Mouse (Mus musculus) left cerebral cortex, adult 9 months (tissue): Measurements from ENCODE around the gene Pam.
"Not testable (repeated sequence)": the region's sequence is repeated elsewhere in the genome, so short reads cannot be mapped to it uniquely, and the experiment has no call there.

Experiments used
- DNase-seq, 2 experiments: peaks; one replicate each; pipeline ENCODE4 v3.0.0; 2022; ENCODE audit warnings: low spot score in 2 of 2

Pam gene

DNA sequence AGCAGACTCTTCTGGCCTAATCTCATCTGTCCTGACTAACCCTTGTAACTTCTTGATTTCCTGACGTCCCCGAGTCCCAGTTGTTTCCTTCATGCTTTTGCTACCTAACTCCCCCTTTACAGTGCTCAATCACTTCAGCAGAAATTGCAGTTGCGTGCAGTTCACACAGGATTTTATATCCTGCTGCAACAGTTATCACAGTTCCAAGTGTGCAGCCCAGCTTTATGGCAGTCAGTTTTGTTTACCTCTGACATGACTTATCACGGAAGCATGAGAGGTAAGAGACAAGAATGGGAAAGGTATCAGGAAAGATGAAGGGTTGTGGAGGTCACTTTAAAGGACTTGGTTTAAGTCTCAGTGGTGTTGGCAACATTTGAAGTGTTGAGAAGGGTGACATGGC lies 125.7 kb downstream of the Pam start:
- DNase-seq, result no peak

DNA sequence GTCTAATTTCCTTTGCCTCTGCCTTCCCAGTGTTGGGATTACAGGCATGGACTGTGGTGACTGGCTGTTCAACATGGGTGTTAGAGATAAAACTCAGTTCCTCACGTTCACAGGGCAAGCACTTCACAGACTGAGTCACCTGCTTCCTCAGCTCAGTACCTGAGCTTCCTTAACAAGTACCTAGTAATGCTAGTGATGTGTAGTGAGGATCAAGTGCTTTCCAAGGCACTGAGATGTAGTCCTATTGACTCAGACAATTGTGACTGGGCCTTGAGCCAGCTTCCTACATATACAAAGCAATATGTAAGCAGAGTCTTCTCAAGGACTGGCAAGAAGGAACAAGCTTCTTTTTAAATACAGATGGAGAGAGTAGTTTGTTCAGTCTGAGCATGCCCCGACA lies 131.7 kb downstream of the Pam start:
- peak in 1 of 2 experiments; percentile 72 for DNase-seq

DNA sequence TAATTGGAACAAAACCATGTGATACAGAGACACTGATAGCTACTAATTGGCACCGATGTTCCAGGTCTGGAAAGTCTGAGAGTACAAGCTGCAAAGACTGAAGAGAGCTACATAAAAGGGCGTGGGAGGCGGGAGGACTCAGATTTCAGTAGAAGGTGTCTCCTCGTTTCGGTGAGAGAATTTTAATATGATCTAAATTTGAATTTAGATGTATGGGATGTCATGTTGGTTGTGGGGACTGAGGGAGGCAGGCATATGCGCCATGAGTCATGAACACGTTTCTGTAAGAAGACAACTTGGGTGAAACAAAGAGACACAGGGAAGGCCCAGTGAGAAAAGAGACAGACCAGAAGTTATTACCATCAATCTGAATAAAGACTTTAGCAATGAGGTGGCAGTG lies 133.3 kb downstream of the Pam start:
- DNase-seq, result peak; percentile 74 to 79

DNA sequence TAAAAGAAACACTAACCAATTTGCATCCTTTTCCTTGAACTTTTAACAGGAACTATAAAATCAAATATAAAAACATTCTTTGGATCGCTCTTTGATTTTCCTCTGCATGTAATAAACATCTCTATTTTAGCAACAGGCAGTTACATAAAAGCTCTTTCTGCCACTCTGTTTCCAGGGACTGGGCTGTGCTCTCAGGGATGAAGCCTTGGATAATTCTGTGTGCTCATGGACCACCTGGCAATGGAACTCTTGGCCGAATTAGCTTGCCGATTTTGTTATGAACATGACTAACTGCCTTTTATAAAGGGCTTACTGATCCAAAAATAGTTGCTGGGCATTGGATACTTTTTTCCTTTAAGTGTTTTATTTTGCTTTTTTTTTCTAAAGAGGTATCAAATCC lies 134.8 kb downstream of the Pam start:
- no peak for DNase-seq

DNA sequence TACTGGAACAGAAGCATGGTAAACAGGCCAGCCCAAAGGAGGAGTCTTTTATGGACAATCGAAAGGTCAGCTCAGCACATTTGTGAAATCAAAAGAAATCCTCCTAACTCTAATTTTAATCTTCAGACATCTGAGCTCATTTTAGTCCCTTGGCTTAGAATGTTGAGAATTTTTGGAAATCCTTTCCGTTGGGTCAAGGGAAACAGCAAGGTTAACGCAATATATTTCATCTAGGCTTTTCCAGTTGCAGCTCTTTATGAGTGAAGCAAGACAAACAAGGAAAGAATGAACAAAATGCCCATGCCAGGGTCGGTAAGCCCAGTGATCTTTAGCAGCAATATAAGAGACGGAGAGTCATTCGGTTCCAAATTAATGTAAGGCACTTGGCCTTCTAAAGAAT lies 135.3 kb downstream of the Pam start:
- DNase-seq, result no peak

DNA sequence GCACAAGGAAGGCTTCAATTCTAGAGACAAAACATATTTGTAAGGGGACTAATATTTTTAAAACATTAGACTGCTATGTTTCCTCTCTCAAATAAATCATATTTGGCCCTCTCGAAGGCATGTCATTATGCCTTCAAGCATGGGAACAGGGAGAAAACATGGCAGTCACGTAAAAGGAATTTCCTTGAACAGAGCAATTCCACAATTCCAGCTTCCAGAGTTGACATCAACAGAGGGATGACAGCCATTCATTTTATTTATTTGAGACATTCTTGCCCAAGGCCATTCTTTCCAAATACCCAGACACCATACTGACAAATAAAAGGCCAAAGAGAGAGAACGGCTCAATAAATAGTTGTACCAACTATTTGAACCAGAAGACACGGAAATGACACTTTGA lies 136.7 kb downstream of the Pam start:
- DNase-seq, result no peak

DNA sequence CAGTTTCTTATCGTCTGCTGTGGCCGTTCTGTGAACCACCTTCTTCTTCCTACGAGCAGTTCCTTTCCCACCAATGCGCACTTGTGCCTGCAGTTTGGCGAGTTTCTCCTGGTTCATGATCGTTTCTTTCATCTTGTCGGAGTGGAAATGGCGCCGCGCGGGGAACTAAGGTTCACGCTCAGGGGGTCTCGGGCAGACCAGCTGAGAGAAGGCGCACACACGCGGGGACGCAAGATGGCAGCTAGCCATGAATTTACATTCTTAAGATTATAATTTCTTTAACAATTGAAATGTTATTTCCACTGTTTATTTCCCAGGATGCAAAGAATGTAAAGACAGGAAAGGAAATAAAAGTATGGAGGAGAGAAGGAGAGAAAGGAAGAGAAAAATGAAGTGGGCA lies 146.2 kb downstream of the Pam start:
- DNase-seq, result not testable (repeated sequence)

DNA sequence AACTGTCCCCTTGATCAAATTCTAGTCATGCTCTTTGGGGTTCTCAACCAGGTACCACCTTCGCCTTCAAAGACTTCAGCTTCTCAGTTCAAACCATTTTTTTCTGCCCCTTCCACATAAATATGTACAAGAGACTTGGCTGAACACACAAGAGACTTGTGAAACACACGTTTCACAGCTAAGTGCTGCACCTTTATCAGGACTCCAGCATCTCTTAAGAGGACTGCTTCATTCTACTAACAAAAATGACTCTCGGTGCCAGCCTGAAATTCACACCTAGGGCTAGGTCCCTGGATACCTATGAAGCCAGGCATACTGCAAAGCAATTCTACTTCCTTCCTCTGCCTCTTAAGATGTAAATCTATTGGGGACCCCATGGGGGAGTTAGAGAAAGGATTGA lies 148.3 kb downstream of the Pam start:
- no peak for DNase-seq

DNA sequence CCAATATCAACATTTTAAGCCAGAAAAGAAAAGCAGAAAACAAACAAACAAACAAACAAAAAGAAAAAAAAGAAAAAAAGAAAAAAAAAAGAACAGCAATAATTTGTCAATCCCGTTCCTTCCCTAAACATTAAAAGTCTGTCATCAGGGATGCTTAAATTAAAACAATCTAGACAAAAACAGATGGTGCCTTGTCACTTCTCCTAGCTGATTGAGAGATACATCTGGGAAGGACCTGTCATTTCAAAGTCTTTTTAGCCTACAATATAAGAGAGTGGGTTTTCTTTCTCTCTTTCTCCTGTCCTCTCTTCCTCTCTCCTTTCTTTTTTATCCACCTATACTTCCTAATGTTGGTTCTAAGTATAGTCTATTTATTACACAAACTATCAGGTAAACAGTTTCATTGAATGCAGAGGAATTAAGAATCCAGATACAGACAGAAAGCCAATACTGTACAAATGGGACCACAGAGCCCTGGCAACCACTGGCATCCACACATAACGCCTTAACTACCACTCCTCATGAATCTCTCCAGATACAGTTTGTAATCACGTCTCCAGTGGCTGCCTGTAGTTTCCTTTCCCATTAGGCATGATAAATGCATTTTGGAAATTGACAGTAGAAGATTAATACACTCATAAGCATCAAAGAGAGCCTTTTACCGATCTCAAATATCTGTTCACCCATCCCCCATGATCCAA lies 151.4 kb downstream of the Pam start:
- no peak for DNase-seq

DNA sequence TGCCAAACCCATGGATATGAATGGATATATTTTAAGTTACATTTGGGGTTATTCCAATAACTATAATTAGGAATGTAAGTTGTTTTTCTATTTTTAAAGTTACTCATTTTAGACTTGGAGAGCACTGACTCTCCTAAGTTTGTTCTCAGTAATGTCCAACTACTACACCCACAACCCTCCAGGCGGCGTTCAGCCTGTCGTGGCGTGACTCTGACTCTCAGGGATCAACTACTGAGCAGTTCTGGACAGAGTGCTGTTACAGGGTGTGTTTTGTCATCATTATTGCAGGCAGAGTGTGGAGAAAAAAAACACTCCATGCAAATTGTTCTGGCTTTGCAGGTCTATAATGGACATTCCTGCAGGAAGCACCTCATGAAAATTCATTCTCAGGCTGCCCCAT lies 152.0 kb downstream of the Pam start:
- no peak for DNase-seq

DNA sequence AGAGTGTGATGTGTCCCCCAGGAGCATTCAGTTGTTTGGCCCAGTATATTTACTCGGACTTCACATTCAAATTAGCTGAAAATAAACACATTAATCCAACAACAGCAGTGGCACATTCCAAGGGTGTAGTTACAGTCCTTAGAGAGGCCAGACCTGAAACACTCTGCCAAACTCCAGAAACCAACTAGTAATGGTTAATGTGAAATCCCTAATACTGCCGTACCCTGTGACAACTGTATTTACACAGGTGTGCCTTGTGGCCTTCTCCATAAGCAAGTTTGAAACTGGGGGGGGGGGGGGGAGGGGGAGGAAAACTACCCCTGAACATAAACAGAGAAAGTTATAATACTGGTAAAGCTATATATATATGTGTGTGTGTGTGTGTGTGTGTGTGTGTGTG lies 152.5 kb downstream of the Pam start:
- DNase-seq, result no peak

DNA sequence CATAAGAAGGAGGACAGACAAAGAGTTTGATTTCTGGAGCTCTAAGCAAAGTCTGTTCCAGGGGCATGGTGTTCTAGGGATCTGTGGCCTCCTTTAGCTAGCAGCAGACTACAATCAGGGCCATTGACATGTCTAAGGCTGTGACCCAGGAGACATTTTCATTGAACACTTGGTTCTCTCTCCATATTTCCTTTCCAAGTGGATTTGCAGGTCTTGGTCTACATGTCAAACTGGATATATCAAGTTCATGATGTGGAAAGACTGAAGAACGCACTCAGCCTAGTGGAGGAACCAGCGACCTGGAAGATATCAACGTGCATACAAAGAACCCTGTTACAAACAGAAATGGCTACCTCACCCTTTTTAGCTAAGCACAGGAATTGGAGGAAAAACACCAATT lies 156.9 kb downstream of the Pam start:
- DNase-seq, result no peak

DNA sequence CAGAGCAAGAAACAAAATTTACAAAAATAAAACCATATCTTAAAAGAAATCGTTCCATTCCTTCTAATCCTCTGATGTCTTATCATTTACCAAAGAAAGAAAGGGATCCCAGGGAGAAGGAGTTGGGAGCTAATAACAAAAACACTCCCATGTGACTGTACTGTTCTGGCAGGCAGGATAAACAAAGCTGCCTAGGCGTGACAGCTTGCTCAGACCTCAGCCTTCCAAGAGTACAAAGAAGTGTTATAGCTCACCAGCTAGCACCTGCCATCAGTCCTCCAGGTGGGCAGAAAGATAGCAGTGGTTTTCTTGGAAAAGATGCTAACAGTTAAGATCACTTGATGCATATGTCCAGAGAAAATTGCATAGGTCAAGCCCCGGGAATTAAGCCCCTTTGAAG lies 157.4 kb downstream of the Pam start:
- DNase-seq, result no peak

DNA sequence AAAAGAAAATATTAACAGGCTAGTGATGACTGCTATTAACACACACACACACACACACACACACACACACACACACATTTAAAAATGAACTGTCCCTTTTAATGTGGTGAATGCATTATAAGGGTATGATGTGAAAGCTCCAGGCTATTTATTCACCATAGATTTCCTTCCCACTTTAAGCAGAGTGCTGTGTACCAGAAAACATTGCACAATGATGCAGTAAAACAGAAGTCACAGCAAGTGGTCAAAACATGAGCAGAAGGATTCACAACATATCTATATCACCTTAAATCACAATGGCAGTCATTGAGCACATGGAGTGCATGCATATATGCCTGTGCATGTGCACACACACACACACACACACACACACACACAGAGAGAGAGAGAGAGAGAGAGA lies 160.5 kb downstream of the Pam start:
- DNase-seq, result no peak

DNA sequence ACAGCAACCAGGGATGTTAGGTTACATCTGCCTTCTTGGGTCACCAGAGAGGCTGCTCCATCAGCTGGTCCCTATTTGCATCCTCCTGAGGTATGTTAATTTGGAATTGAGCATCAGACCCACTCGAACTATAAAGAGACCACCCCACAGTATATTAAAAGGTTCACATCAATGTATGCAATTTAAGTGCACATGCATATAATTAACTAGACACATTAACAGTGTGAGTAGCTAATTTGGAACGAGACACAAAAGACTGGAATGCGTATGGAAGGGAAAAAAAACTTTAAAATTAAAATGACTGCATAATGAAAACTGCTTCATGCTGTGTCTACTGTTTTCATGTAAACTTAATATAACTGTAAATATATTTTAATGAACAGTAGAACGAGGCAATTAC lies 164.2 kb downstream of the Pam start:
- DNase-seq, result no peak

DNA sequence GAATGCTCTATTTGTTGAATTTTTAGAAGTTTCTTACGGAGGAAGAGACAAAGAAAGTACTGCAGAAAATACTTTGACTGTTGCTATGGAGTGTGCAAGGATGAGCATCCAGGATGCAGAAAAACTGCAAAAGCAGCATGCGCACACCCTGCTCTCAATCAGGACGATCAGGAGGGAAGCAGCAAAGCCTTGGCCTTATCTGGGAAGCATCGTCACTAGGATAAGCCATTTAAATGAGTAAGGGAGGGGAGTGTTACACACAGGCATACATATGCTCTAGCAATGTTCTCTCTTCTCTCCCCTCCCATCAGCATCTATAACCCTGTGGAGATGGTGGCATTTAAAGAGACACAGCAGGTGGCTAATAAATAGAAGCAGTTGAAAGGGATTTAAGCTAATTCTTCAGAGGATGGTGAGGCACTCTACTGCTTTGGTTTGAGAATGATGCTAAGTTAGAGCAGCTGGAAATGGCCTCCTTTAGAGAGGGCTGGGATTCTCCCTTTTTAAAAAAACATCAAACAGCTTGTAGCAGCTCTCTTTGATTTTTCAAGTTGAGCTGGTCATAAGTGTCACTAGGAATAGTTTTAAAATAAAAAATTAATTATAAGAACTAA lies 165.9 kb downstream of the Pam start:
- DNase-seq, result no peak

DNA sequence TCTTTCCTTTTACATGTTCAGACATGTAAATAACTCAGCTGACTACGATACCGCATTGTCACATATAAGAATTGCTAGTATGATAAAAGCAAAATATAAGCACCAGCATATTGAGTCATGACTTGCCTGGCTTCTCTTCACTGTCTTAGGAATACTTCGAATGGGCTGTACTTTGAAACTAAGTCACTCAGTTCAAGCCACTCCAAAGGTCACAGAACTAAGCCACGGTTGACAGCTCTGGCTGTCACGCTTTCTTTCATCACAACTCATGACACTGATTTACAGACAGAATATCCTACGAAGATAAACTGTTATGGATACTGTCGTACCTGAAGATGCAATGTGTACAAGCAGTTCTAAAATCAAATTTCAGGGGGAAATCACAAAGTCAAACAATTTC lies 168.7 kb downstream of the Pam start:
- no peak for DNase-seq

DNA sequence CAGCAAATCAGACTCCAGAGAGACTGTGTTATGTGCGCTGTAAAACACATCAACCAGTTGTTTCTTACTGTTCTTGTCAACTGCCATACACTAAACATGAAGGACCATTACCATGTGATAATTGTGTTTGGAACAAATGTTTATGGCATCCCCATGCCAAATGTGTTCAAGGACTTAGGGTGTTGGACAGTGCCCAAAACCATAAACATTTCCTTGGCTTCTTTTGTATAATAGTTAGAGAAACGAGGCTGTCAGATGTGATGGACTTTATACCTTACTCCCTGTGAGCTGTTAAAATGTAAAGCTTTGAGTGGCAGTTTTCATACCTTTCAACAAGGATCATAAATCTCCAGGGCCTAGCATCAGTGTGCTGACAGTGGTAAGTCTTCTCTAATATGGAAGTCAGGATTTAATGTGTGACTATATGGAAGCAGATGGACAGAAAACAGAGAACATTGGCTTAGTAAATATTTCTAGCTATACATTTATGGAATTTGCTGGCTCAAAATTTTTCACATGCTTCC lies 169.4 kb downstream of the Pam start:
- no peak for DNase-seq

DNA sequence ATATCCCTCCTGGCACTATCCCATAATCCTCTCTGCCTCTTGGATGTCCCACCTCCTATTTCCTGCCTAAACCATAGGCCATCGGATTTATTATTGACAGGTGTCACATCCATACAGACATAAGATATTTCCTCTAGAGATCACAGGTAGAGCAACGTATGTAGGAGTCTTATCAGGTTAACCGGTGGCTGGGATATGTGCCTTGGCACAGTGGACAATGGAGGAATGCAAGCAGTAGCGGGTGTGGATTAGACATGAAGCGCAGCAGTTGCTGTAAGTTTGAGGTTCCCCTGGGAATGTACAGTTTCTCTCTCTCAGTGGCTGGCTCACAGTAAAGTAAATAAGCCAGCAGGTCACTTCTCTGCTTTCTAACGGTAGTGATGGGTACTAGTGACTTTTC lies 173.1 kb downstream of the Pam start:
- no peak for DNase-seq

DNA sequence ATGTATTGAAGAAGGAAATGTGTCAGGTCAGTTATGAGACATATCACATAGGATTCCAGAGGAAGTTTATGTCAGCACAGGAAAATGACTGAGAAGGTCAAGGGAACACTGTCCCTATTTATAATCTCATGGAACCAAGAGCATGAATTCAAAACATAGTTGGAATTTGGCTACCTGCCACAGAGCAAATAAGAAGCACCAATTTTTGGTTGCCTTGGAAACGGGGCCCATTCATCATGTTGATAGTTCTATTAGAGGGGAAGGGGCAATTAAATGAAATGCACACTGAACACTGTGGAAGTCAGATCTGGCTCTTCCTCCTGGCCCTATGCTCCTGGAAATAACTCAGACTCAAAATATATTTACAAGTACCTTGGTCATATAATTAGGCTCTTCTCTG lies 173.6 kb downstream of the Pam start:
- no peak for DNase-seq

DNA sequence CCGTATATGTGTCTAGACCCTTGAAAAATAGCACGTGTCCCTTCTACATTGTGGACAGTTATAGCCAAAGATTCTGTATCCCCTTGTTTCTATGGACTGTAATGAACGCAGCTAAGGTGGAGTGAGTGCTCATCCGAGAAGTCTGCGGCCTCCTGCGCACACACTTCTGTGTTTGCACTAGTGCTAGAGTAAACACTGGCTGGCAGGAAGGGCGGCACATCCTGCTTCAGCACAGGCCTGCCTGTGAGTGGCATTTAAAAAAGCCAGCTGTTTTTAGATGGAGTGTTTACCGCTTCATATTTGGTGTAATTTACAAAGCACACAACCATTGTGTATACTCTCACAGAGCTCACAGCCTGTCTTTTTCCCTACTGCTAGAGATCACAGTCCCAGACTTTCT lies 177.0 kb downstream of the Pam start:
- DNase-seq, result no peak

DNA sequence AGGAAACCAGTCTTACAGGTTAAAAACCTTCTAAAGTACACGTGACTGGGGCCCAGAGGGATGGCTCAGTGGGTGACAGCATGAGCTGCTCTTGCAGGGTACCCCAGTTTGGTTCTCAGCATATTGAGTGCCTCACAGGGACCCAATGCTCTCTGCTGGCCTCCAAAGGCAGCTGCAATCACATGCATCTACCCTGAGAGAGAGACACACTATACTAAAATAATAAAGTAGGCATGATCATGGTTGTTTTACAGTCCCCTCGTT lies 178.5 kb downstream of the Pam start:
- no peak for DNase-seq

DNA sequence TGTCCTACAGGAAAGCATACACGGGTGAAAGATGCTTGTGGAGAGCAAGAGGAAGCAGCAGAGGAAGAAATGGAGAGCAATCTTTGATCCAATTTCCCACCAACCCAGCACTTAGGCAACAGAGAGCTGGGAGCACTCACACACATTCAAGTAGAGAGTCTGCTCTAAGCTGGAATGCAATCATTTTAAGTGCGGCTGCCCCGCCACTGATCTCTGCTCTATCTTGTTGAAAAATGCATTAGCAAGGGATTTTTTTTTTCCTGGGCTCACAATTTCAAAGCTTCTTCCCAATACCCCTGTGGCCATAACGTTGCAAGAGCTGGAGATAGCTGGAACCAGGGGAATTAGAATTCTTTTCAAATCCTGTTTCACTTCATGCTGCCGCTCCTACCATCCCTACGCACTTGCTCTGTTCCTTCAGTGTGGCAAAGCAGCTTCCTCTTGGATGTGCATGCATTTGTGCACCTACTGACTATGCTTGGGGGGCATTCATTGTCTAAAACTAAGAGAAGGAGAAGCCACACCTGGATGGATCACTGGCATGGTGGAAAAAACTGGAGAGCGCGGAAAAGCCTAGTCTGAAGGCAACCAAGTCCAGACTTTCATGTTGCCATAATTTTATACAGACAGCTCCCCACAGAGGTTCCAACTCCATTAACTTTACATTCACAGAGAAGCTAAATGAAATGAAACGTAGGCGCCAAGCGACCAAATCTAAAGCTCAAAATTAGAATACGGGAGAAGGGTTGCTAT lies 179.1 kb downstream of the Pam start:
- DNase-seq, result peak in 1 of 2 experiments; percentile 16
